Mouse (Mus musculus): ENCODE measurements around the gene Glis3.

GRCm38 (mm10) chr19:28465779-28466178 is 214.1 kb downstream of the Glis3 start:
- no peak for TF ChIP-seq GATA1 (IDR thresholded peaks at IDR 0.05; ENCODE audit: low read depth, low read length)
- TF ChIP-seq CTCF (IDR thresholded peaks at IDR 0.05 in 2 of 3, conservative IDR thresholded peaks at IDR 0.05 in 1 of 3; ENCODE audit: control insufficient read depth in 1 of 3, insufficient read depth in 1 of 3, low read depth in 2 of 3, low read length in 3 of 3, poor library complexity in 1 of 3, severe bottlenecking in 1 of 3) = no peak
- TF ChIP-seq POLR2A (IDR thresholded peaks at IDR 0.05; ENCODE audit: control insufficient read depth in 1 of 2, insufficient read depth in 1 of 2, low read depth in 1 of 2, low read length in 2 of 2, poor library complexity in 1 of 2) = no peak

Data from MEL (cell line).